Mouse (Mus musculus) lung, embryonic 15.5 days (tissue): ENCODE data around the gene Tet3. TPM values are rescaled to one million over a fixed set of nuclear protein-coding genes. Genes with fewer than 3 reads are reported as not detected.

Experiments
- ATAC-seq: fragments of 200-750 bp; cut with Nextera tagmentation; 2 replicates; pipeline ENCODE4 v1.8.0; 2017; ENCODE audit warnings: moderate number of reproducible peaks, borderline replicate concordance; ENCODE audit not compliant: low FRiP score, low TSS enrichment; ENCODE audit errors: extremely low read depth
- H3K27ac ChIP-seq: fragments of 300-500 bp; sonication (generic); 2 replicates; pipeline ENCODE4 v1.5.1; 2015; ENCODE audit warnings: moderate library complexity, mild to moderate bottlenecking, inconsistent platforms
- H3K27me3 ChIP-seq: fragments of 300-500 bp; sonication (generic); 2 replicates; pipeline ENCODE4 v1.6.1; 2015; ENCODE audit warnings: inconsistent platforms
- H3K36me3 ChIP-seq: fragments of 300-500 bp; sonication (generic); 2 replicates; pipeline ENCODE4 v1.6.1; 2015; ENCODE audit warnings: inconsistent platforms
- H3K4me1 ChIP-seq: fragments of 300-500 bp; sonication (generic); 2 replicates; pipeline ENCODE4 v1.6.1; 2015; ENCODE audit warnings: inconsistent platforms
- H3K4me2 ChIP-seq: fragments of 300-500 bp; sonication (generic); 2 replicates; pipeline ENCODE4 v1.6.1; 2015; ENCODE audit warnings: inconsistent platforms, mild to moderate bottlenecking, moderate library complexity
- H3K4me3 ChIP-seq: fragments of 300-500 bp; sonication (generic); 2 replicates; pipeline ENCODE4 v1.5.1; 2015; ENCODE audit warnings: mild to moderate bottlenecking, inconsistent platforms
- H3K9ac ChIP-seq: fragments of 300-500 bp; sonication (generic); 2 replicates; pipeline ENCODE4 v1.6.1; 2015; ENCODE audit warnings: inconsistent platforms
- H3K9me3 ChIP-seq: fragments of 300-500 bp; sonication (generic); 2 replicates; pipeline ENCODE4 v1.6.1; 2016; ENCODE audit warnings: inconsistent platforms
- WGBS: fragments of 180-500 bp; shearing (Covaris S2); methylation state at CpG from one replicate; pipeline ENCODE4 v1.1.7; 2015; 5-methylcytosine and 5-hydroxymethylcytosine counted together
- polyA plus RNA-seq: library from polyadenylated mRNA; unstranded; fragments of >200 nt; fragmentation: Nextera tagmentation; extraction: Ambion mirVana; gene quantifications from 2 replicates; pipeline ENCODE4 v1.2.1, GENCODE M21; 2015

Gene Tet3
- 36.1 and 37.1 TPM in 2 replicates for polyA plus RNA-seq

- 46% methylated on average over 4 of the region's 4 CpGs for WGBS
- Histone ChIP-seq H3K27me3 (no peaks in the 10 kb centered on the region), H3K27ac (peak within 1 kb of the TSS; percentile 97), H3K9ac (no peak within 1 kb of the TSS), H3K4me3 (no peak within 1 kb of the TSS), H3K9me3 (no peaks in the 10 kb centered on the region), H3K36me3 (no peaks in the 10 kb centered on the region), H3K4me1 (peaks cover 30% of the 10 kb centered on the region), H3K4me2 (peak within 1 kb of the TSS; percentile 91; the same call in 1 of the 2 replicates)
- no peak for ATAC-seq
Observed at GRCm38 (mm10) chr6:83459034-83459644, at the start of gene Tet3. Gene Tet3, minus strand, starts transcription at chr6:83459084.

- peak overlapping the region; percentile 83 for H3K4me3 ChIP-seq
- WGBS = 17% methylated on average over 6 of the region's 6 CpGs
- H3K4me1 ChIP-seq = peaks cover 13% of the 10 kb centered on the region; the same call in 1 of the 2 replicates
- no peaks in the 10 kb centered on the region for H3K27me3 ChIP-seq
- H3K36me3 ChIP-seq = no peaks in the 10 kb centered on the region
- H3K9ac ChIP-seq = peak overlapping the region; percentile 82
- H3K4me2 ChIP-seq = peak overlapping the region; percentile 64
- ATAC-seq = peak; percentile 34; the same call in 1 of the 2 replicates
- H3K27ac ChIP-seq = peak overlapping the region; percentile 97
- no peaks in the 10 kb centered on the region for H3K9me3 ChIP-seq
Observed at GRCm38 (mm10) chr6:83507168-83507546, 48.3 kb upstream of the Tet3 start.

GRCm38 (mm10) chr6:83506258-83507167, 47.6 kb upstream of the Tet3 start, which contains the start of gene Dguok:
Gene Dguok, minus strand, starts transcription at chr6:83506969.
- H3K9ac ChIP-seq = peak within 1 kb of the TSS; percentile 82
- no peaks in the 10 kb centered on the region for H3K9me3 ChIP-seq
- H3K4me1 ChIP-seq = peaks cover 13% of the 10 kb centered on the region; the same call in 1 of the 2 replicates
- H3K36me3 ChIP-seq = no peaks in the 10 kb centered on the region
- no peaks in the 10 kb centered on the region for H3K27me3 ChIP-seq
- WGBS = under 1% methylated on average over 54 of the region's 54 CpGs
- peak; percentile 98 for ATAC-seq
- H3K4me3 ChIP-seq = peak within 1 kb of the TSS; percentile 83
- peak within 1 kb of the TSS; percentile 64 for H3K4me2 ChIP-seq
- H3K27ac ChIP-seq = peak within 1 kb of the TSS; percentile 97

GRCm38 (mm10) chr6:83505554-83505953, 46.7 kb upstream of the Tet3 start:
- ATAC-seq = no peak

GRCm38 (mm10) chr6:83503361-83503760, 44.5 kb upstream of the Tet3 start:
- Histone ChIP-seq H3K36me3 (no peaks in the 10 kb centered on the region), H3K4me1 (peaks cover 13% of the 10 kb centered on the region; the same call in 1 of the 2 replicates), H3K27ac (no peak overlapping the region), H3K27me3 (no peaks in the 10 kb centered on the region), H3K9ac (no peak overlapping the region), H3K4me3 (no peak overlapping the region), H3K4me2 (no peak overlapping the region), H3K9me3 (no peaks in the 10 kb centered on the region)
- 66% methylated on average over 3 of the region's 3 CpGs for WGBS
- ATAC-seq = no peak

More at GRCm38 (mm10) chr6:83505554-83505953, 46.7 kb upstream of the Tet3 start:
- H3K9me3 ChIP-seq = no peaks in the 10 kb centered on the region
- no peak overlapping the region for H3K9ac ChIP-seq
- peaks cover 13% of the 10 kb centered on the region; the same call in 1 of the 2 replicates for H3K4me1 ChIP-seq
- peak overlapping the region; percentile 64 for H3K4me2 ChIP-seq
- 78% methylated on average over 4 of the region's 4 CpGs for WGBS
- no peak overlapping the region for H3K27ac ChIP-seq
- no peaks in the 10 kb centered on the region for H3K36me3 ChIP-seq
- H3K4me3 ChIP-seq = peak overlapping the region; percentile 83; the same call in 1 of the 2 replicates
- no peaks in the 10 kb centered on the region for H3K27me3 ChIP-seq

GRCm38 (mm10) chr6:83502656-83503055, 43.8 kb upstream of the Tet3 start:
- no peak for ATAC-seq
- Histone ChIP-seq H3K36me3 (no peaks in the 10 kb centered on the region), H3K4me3 (no peak overlapping the region), H3K4me1 (peaks cover 18% of the 10 kb centered on the region), H3K9ac (no peak overlapping the region), H3K27me3 (no peaks in the 10 kb centered on the region), H3K9me3 (no peaks in the 10 kb centered on the region), H3K27ac (no peak overlapping the region), H3K4me2 (no peak overlapping the region)
- WGBS = 72% methylated on average over 3 of the region's 3 CpGs

GRCm38 (mm10) chr6:83501524-83502310, 42.8 kb upstream of the Tet3 start:
- H3K27me3 ChIP-seq = no peaks in the 10 kb centered on the region
- no peak for ATAC-seq
- WGBS = 62% methylated on average over 9 of the region's 9 CpGs
- H3K4me2 ChIP-seq = no peak overlapping the region
- H3K4me1 ChIP-seq = peaks cover 23% of the 10 kb centered on the region
- no peak overlapping the region for H3K9ac ChIP-seq
- H3K27ac ChIP-seq = no peak overlapping the region
- H3K36me3 ChIP-seq = no peaks in the 10 kb centered on the region
- no peaks in the 10 kb centered on the region for H3K9me3 ChIP-seq
- no peak overlapping the region for H3K4me3 ChIP-seq

GRCm38 (mm10) chr6:83500462-83500861, 41.6 kb upstream of the Tet3 start:
- Histone ChIP-seq H3K4me2 (no peak overlapping the region), H3K9me3 (no peaks in the 10 kb centered on the region)

GRCm38 (mm10) chr6:83499078-83499477, 40.2 kb upstream of the Tet3 start:
- H3K27ac ChIP-seq = no peak overlapping the region
- H3K36me3 ChIP-seq = no peaks in the 10 kb centered on the region
- no peak overlapping the region for H3K9ac ChIP-seq
- ATAC-seq = no peak
- 89% methylated on average over 10 of the region's 10 CpGs for WGBS
- peaks cover 23% of the 10 kb centered on the region for H3K4me1 ChIP-seq
- H3K4me3 ChIP-seq = no peak overlapping the region
- H3K9me3 ChIP-seq = no peaks in the 10 kb centered on the region
- H3K4me2 ChIP-seq = no peak overlapping the region
- H3K27me3 ChIP-seq = no peaks in the 10 kb centered on the region

More at GRCm38 (mm10) chr6:83500462-83500861, 41.6 kb upstream of the Tet3 start:
- no peak for ATAC-seq
- H3K4me3 ChIP-seq = no peak overlapping the region
- no peaks in the 10 kb centered on the region for H3K36me3 ChIP-seq
- H3K4me1 ChIP-seq = peaks cover 27% of the 10 kb centered on the region
- WGBS = 54% methylated on average over 3 of the region's 3 CpGs
- no peak overlapping the region for H3K27ac ChIP-seq
- H3K27me3 ChIP-seq = no peaks in the 10 kb centered on the region
- no peak overlapping the region for H3K9ac ChIP-seq

GRCm38 (mm10) chr6:83496753-83497710, 38.1 kb upstream of the Tet3 start:
- Histone ChIP-seq H3K4me1 (peaks cover 23% of the 10 kb centered on the region), H3K9me3 (no peaks in the 10 kb centered on the region), H3K4me3 (no peak overlapping the region), H3K4me2 (no peak overlapping the region), H3K36me3 (peaks cover 7% of the 10 kb centered on the region; the same call in 1 of the 2 replicates), H3K27me3 (no peaks in the 10 kb centered on the region), H3K9ac (no peak overlapping the region), H3K27ac (peak overlapping the region; percentile 54)
- WGBS = 66% methylated on average over 22 of the region's 22 CpGs
- peak; percentile 46; the same call in 1 of the 2 replicates for ATAC-seq
